Mouse (Mus musculus) liver, adult (tissue): ENCODE measurements around the gene Aak1.

ENCODE experiments used
- GATA4 ChIP-seq: IDR thresholded peaks from 2 replicates; pipeline ENCODE4 v1.6.1; 2014; ENCODE audit warnings: mild to moderate bottlenecking, low read length; ENCODE audit not compliant: insufficient replicate concordance

Aak1 gene

GRCm38 (mm10) chr6:86858606-86859005 is 9.3 kb downstream of the Aak1 start:
- no peak for TF ChIP-seq GATA4

GRCm38 (mm10) chr6:86860732-86861463 is 11.6 kb downstream of the Aak1 start:
- no peak for TF ChIP-seq GATA4

GRCm38 (mm10) chr6:86864358-86864757 is 15.0 kb downstream of the Aak1 start:
- no peak for TF ChIP-seq GATA4

GRCm38 (mm10) chr6:86870335-86870734 is 21.0 kb downstream of the Aak1 start:
- TF ChIP-seq GATA4, result no peak

GRCm38 (mm10) chr6:86871783-86872182 is 22.5 kb downstream of the Aak1 start:
- no peak for TF ChIP-seq GATA4

GRCm38 (mm10) chr6:86874711-86875375 is 25.5 kb downstream of the Aak1 start:
- TF ChIP-seq GATA4, result no peak

- TF ChIP-seq GATA4, result no peak
These were observed 27.1 kb downstream of the Aak1 start for GRCm38 (mm10) chr6:86876451-86876850.

- TF ChIP-seq GATA4, result no peak
These were observed 30.0 kb downstream of the Aak1 start for GRCm38 (mm10) chr6:86879314-86879713.

- no peak for TF ChIP-seq GATA4
These were observed 34.9 kb downstream of the Aak1 start for GRCm38 (mm10) chr6:86884230-86884629.

- no peak for TF ChIP-seq GATA4
These were observed 35.4 kb downstream of the Aak1 start for GRCm38 (mm10) chr6:86884746-86885145.

- no peak for TF ChIP-seq GATA4
These were observed 36.7 kb downstream of the Aak1 start for GRCm38 (mm10) chr6:86885816-86886529.

GRCm38 (mm10) chr6:86886803-86887202 is 37.5 kb downstream of the Aak1 start:
- no peak for TF ChIP-seq GATA4

- TF ChIP-seq GATA4, result no peak
These were observed 48.2 kb downstream of the Aak1 start for GRCm38 (mm10) chr6:86897520-86897919.

- no peak for TF ChIP-seq GATA4
These were observed 49.7 kb downstream of the Aak1 start for GRCm38 (mm10) chr6:86899053-86899452.

GRCm38 (mm10) chr6:86899965-86900364 is 50.6 kb downstream of the Aak1 start:
- TF ChIP-seq GATA4, result no peak

- TF ChIP-seq GATA4, result no peak
These were observed 51.2 kb downstream of the Aak1 start for GRCm38 (mm10) chr6:86900546-86900945.
